Mouse (Mus musculus) midbrain, embryonic 10.5 days (tissue): ENCODE data around the gene Cttnbp2. TPM values are rescaled to one million over a fixed set of nuclear protein-coding genes. Genes with fewer than 3 reads are reported as not detected.

Experiments
- DNase-seq: peaks from one replicate; pipeline ENCODE4 v3.0.0-alpha.2; 2017; ENCODE audit warnings: low spot score
- H3K27ac ChIP-seq: fragments of 300-500 bp; sonication (generic); replicated peaks from 2 replicates; pipeline ENCODE4 v1.5.1; 2016; ENCODE audit warnings: mild to moderate bottlenecking
- H3K27me3 ChIP-seq: fragments of 300-500 bp; sonication (generic); 2 replicates; pipeline ENCODE4 v1.6.1; 2016; ENCODE audit warnings: low read depth, mild to moderate bottlenecking; ENCODE audit not compliant: poor library complexity, severe bottlenecking
- H3K36me3 ChIP-seq: fragments of 300-500 bp; sonication (generic); 2 replicates; pipeline ENCODE4 v1.6.1; 2016; ENCODE audit warnings: mild to moderate bottlenecking, moderate library complexity
- H3K4me1 ChIP-seq: fragments of 300-500 bp; sonication (generic); 2 replicates; pipeline ENCODE4 v1.6.1; 2016
- H3K4me3 ChIP-seq: fragments of 300-500 bp; sonication (generic); 2 replicates; pipeline ENCODE4 v1.5.1; 2016; ENCODE audit warnings: mild to moderate bottlenecking, moderate library complexity
- H3K9me3 ChIP-seq: fragments of 300-500 bp; sonication (generic); replicated peaks from 2 replicates; pipeline ENCODE4 v1.6.1; 2016; ENCODE audit warnings: mild to moderate bottlenecking
- WGBS: fragments of 180-500 bp; shearing (Covaris S2); methylation state at CpG from one replicate; pipeline ENCODE4 v1.1.7; 2016; 5-methylcytosine and 5-hydroxymethylcytosine counted together
- polyA plus RNA-seq: library from polyadenylated mRNA; unstranded; fragments of >200 nt; fragmentation: Nextera tagmentation; extraction: Ambion mirVana; gene quantifications from 2 replicates; pipeline ENCODE4 v1.2.1, GENCODE M21; 2016

Gene Cttnbp2
- 8.1 and 11.6 TPM in 2 replicates for polyA plus RNA-seq

- no peaks in the 10 kb centered on the region for H3K36me3 ChIP-seq
- peaks cover 13% of the 10 kb centered on the region for H3K4me1 ChIP-seq
- peak; percentile 82 for DNase-seq
- peak within 1 kb of the TSS; percentile 88 for H3K27ac ChIP-seq
- peaks cover 30% of the 10 kb centered on the region for H3K27me3 ChIP-seq
- 0 out of 2 replicates have a peak, but pooled peaks cover 4% of the 10 kb centered on the region for H3K9me3 ChIP-seq
- H3K4me3 ChIP-seq: peak within 1 kb of the TSS; percentile 64
- under 1% methylated on average over 70 of the region's 70 CpGs for WGBS
These were observed at the start of gene Cttnbp2 for GRCm38 (mm10) chr6:18514480-18515352. TSS of gene Cttnbp2 (minus strand) at chr6:18514843.

GRCm38 (mm10) chr6:18559019-18559418 lies 44.4 kb upstream of the Cttnbp2 start:
- no peak for DNase-seq
- Histone ChIP-seq H3K27me3 (no peaks in the 10 kb centered on the region), H3K4me1 (no peaks in the 10 kb centered on the region), H3K4me3 (no peak overlapping the region), H3K9me3 (no peaks in the 10 kb centered on the region), H3K36me3 (no peaks in the 10 kb centered on the region), H3K27ac (no peak overlapping the region)
- 91% methylated on average over 1 of the region's 1 CpGs for WGBS

- H3K27ac ChIP-seq: no peak overlapping the region
- no peak overlapping the region for H3K4me3 ChIP-seq
- H3K4me1 ChIP-seq: no peaks in the 10 kb centered on the region
- H3K9me3 ChIP-seq: no peaks in the 10 kb centered on the region
- no peaks in the 10 kb centered on the region for H3K27me3 ChIP-seq
- DNase-seq: no peak
- WGBS: 69% methylated on average over 24 of the region's 24 CpGs
- H3K36me3 ChIP-seq: no peaks in the 10 kb centered on the region
These were observed 33.1 kb upstream of the Cttnbp2 start for GRCm38 (mm10) chr6:18547516-18548465.

GRCm38 (mm10) chr6:18543878-18544277 lies 29.2 kb upstream of the Cttnbp2 start:
- Histone ChIP-seq H3K4me3 (no peak overlapping the region), H3K27me3 (no peaks in the 10 kb centered on the region), H3K27ac (no peak overlapping the region), H3K36me3 (no peaks in the 10 kb centered on the region), H3K9me3 (no peaks in the 10 kb centered on the region), H3K4me1 (no peaks in the 10 kb centered on the region)
- 80% methylated on average over 2 of the region's 2 CpGs for WGBS
- no peak for DNase-seq

GRCm38 (mm10) chr6:18540396-18540795 lies 25.8 kb upstream of the Cttnbp2 start:
- no peaks in the 10 kb centered on the region for H3K36me3 ChIP-seq
- H3K4me3 ChIP-seq: no peak overlapping the region
- no peak for DNase-seq
- no peaks in the 10 kb centered on the region for H3K27me3 ChIP-seq
- no peaks in the 10 kb centered on the region for H3K9me3 ChIP-seq
- no peaks in the 10 kb centered on the region for H3K4me1 ChIP-seq
- WGBS: 70% methylated on average over 4 of the region's 4 CpGs
- H3K27ac ChIP-seq: no peak overlapping the region

- no peaks in the 10 kb centered on the region for H3K36me3 ChIP-seq
These were observed 15.8 kb upstream of the Cttnbp2 start for GRCm38 (mm10) chr6:18530394-18530793.

GRCm38 (mm10) chr6:18517626-18518025 lies 3.0 kb upstream of the Cttnbp2 start:
- DNase-seq: no peak
- Histone ChIP-seq H3K36me3 (no peaks in the 10 kb centered on the region), H3K9me3 (0 out of 2 replicates have a peak, but pooled peaks cover 4% of the 10 kb centered on the region), H3K4me1 (peaks cover 13% of the 10 kb centered on the region), H3K27ac (no peak overlapping the region), H3K27me3 (peaks cover 30% of the 10 kb centered on the region), H3K4me3 (no peak overlapping the region)
- 82% methylated on average over 2 of the region's 2 CpGs for WGBS

More at GRCm38 (mm10) chr6:18530394-18530793, 15.8 kb upstream of the Cttnbp2 start:
- H3K27me3 ChIP-seq: no peaks in the 10 kb centered on the region
- no peak overlapping the region for H3K27ac ChIP-seq
- H3K4me3 ChIP-seq: no peak overlapping the region
- no peaks in the 10 kb centered on the region for H3K9me3 ChIP-seq
- DNase-seq: no peak
- H3K4me1 ChIP-seq: no peaks in the 10 kb centered on the region
- WGBS: 95% methylated on average over 3 of the region's 3 CpGs

GRCm38 (mm10) chr6:18513611-18514473 lies 801 bp downstream of the Cttnbp2 start:
- under 1% methylated on average over 28 of the region's 28 CpGs for WGBS
- H3K9me3 ChIP-seq: no peaks in the 10 kb centered on the region
- H3K36me3 ChIP-seq: no peaks in the 10 kb centered on the region
- peaks cover 13% of the 10 kb centered on the region for H3K4me1 ChIP-seq
- H3K27me3 ChIP-seq: peaks cover 30% of the 10 kb centered on the region
- peak overlapping the region; percentile 64 for H3K4me3 ChIP-seq
- H3K27ac ChIP-seq: peak overlapping the region; percentile 88
- peak; percentile 33 for DNase-seq

GRCm38 (mm10) chr6:18511886-18512285 lies 2.8 kb downstream of the Cttnbp2 start:
- no peaks in the 10 kb centered on the region for H3K36me3 ChIP-seq
- no peak for DNase-seq
- peaks cover 13% of the 10 kb centered on the region for H3K4me1 ChIP-seq
- peaks cover 28% of the 10 kb centered on the region for H3K27me3 ChIP-seq
- no peaks in the 10 kb centered on the region for H3K9me3 ChIP-seq
- H3K4me3 ChIP-seq: no peak overlapping the region
- WGBS: 89% methylated on average over 6 of the region's 6 CpGs
- no peak overlapping the region for H3K27ac ChIP-seq

- no peak overlapping the region for H3K4me3 ChIP-seq
- no peak for DNase-seq
- WGBS: 87% methylated on average over 2 of the region's 2 CpGs
- H3K36me3 ChIP-seq: no peaks in the 10 kb centered on the region
- H3K9me3 ChIP-seq: no peaks in the 10 kb centered on the region
- no peak overlapping the region for H3K27ac ChIP-seq
- H3K27me3 ChIP-seq: 0 out of 2 replicates have a peak, but pooled peaks cover under 1% of the 10 kb centered on the region
- H3K4me1 ChIP-seq: peaks cover 3% of the 10 kb centered on the region
These were observed 6.6 kb downstream of the Cttnbp2 start for GRCm38 (mm10) chr6:18508036-18508435.

- Histone ChIP-seq H3K9me3 (no peaks in the 10 kb centered on the region), H3K36me3 (no peaks in the 10 kb centered on the region), H3K4me1 (no peaks in the 10 kb centered on the region), H3K27me3 (no peaks in the 10 kb centered on the region), H3K4me3 (no peak overlapping the region), H3K27ac (no peak overlapping the region)
- no peak for DNase-seq
- WGBS: 73% methylated on average over 5 of the region's 5 CpGs
These were observed 14.8 kb downstream of the Cttnbp2 start for GRCm38 (mm10) chr6:18499833-18500232.

- DNase-seq: no peak
- Histone ChIP-seq H3K4me3 (no peak overlapping the region), H3K27me3 (no peaks in the 10 kb centered on the region), H3K27ac (no peak overlapping the region), H3K4me1 (peaks cover 12% of the 10 kb centered on the region), H3K36me3 (no peaks in the 10 kb centered on the region), H3K9me3 (no peaks in the 10 kb centered on the region)
- WGBS: 81% methylated on average over 1 of the region's 1 CpGs
These were observed 21.7 kb downstream of the Cttnbp2 start for GRCm38 (mm10) chr6:18492977-18493376.
